Comparison of ENCODE assay signal across 25 mouse cellular contexts in the genomic region with DNA sequence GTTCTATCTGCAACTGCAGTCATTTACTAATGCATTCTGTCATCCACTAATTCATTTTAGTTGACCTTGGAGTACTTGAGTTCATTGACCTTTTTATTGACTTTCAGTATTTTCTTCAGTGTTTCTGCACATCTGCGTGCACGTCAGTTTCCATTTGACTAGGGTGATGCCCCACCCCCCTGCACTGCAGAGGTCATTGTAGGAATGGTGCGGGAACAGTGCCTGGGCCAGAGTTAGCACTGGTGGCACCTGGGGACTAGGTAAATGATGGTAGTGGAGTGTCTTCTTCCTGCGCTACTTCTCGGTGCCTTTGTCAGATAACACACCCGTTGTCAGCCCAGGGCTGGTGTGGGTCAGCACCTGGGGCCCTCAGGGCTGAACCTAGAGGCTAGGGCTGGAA.
DNase-seq lines count a peak whose midpoint lies in the region; ATAC-seq and TF ChIP-seq lines count a peak whose summit lies in the region.
"Had no signal": no experiment of that assay in that cellular context is flagged by ENCODE, and none has a peak within 500 bp of the region (broad histone marks: within the 10 kb centered on the region; RNA-seq: fewer than 3 reads in every experiment).

No protein-coding gene starts in this region.

- H3K36me3 ChIP-seq in hindbrain, embryonic 12.5 days: no peaks in the 10 kb centered on the region
- no peaks in the 10 kb centered on the region for H3K36me3 ChIP-seq in hindbrain, embryonic 10.5 days
- H3K36me3 ChIP-seq in midbrain, embryonic 11.5 days (ENCODE audit: control insufficient read depth, insufficient read depth, low read length): no peaks in the 10 kb centered on the region
- H3K36me3 ChIP-seq in midbrain, embryonic 10.5 days: no peaks in the 10 kb centered on the region
- no peaks in the 10 kb centered on the region for H3K36me3 ChIP-seq in intestine, embryonic 15.5 days
- H3K36me3 ChIP-seq in thymus, adult 2 months (ENCODE audit: control insufficient read depth, insufficient read depth, low read length): no peaks in the 10 kb centered on the region
- H3K36me3 ChIP-seq: embryonic facial prominence, embryonic 13.5 days; heart, embryonic 15.5 days; limb, embryonic 13.5 days; liver, embryonic 13.5 days; lung, embryonic 15.5 days; stomach, embryonic 15.5 days had no signal

- no peaks in the 10 kb centered on the region for H3K27me3 ChIP-seq in hindbrain, embryonic 12.5 days
- H3K27me3 ChIP-seq in hindbrain, embryonic 10.5 days (ENCODE audit: insufficient read depth, poor library complexity, severe bottlenecking): peaks cover 3% of the 10 kb centered on the region; the same call in 1 of the 2 replicates
- no peaks in the 10 kb centered on the region for H3K27me3 ChIP-seq in midbrain, embryonic 11.5 days (ENCODE audit: control insufficient read depth, insufficient read depth, low read length)
- H3K27me3 ChIP-seq in midbrain, embryonic 10.5 days (ENCODE audit: low read depth, poor library complexity, severe bottlenecking): no peaks in the 10 kb centered on the region
- H3K27me3 ChIP-seq in intestine, embryonic 15.5 days (replicated peaks): no peaks in the 10 kb centered on the region
- no peaks in the 10 kb centered on the region for H3K27me3 ChIP-seq in thymus, adult 2 months (ENCODE audit: control insufficient read depth, insufficient read depth, low read length)
- H3K27me3 ChIP-seq: lung, embryonic 15.5 days; stomach, embryonic 15.5 days had no signal

- H3K9ac ChIP-seq in hindbrain, embryonic 12.5 days: no peak overlapping the region
- H3K9ac ChIP-seq in midbrain, embryonic 11.5 days (ENCODE audit: low read length): no peak overlapping the region
- H3K9ac ChIP-seq in intestine, embryonic 15.5 days: no peak overlapping the region
- H3K9ac ChIP-seq: embryonic facial prominence, embryonic 13.5 days; heart, embryonic 15.5 days; limb, embryonic 13.5 days; liver, embryonic 13.5 days; lung, embryonic 15.5 days; stomach, embryonic 15.5 days had no signal

- H3K4me2 ChIP-seq in hindbrain, embryonic 12.5 days (replicated peaks): no peak overlapping the region
- no peak overlapping the region for H3K4me2 ChIP-seq in midbrain, embryonic 11.5 days
- H3K4me2 ChIP-seq in intestine, embryonic 15.5 days (replicated peaks): no peak overlapping the region
- H3K4me2 ChIP-seq: embryonic facial prominence, embryonic 13.5 days; heart, embryonic 15.5 days; limb, embryonic 13.5 days; liver, embryonic 13.5 days; lung, embryonic 15.5 days; stomach, embryonic 15.5 days had no signal

- TF ChIP-seq CTCF in thymus, adult 2 months (IDR thresholded peaks at IDR 0.05; ENCODE audit: borderline replicate concordance, control insufficient read depth, extremely low read depth, insufficient read depth, low read length, poor library complexity): no peak

- WGBS in hindbrain, embryonic 12.5 days: 32% methylated on average over 6 of the region's 6 CpGs
- 43% methylated on average over 6 of the region's 6 CpGs for WGBS in hindbrain, embryonic 10.5 days
- 40% methylated on average over 6 of the region's 6 CpGs for WGBS in midbrain, embryonic 11.5 days
- WGBS in midbrain, embryonic 10.5 days: 46% methylated on average over 6 of the region's 6 CpGs
- WGBS in intestine, embryonic 15.5 days: 30% methylated on average over 6 of the region's 6 CpGs
- WGBS in thymus, adult 2 months: 61% methylated on average over 6 of the region's 6 CpGs

- no peak overlapping the region; the same call in 1 of the 2 replicates for H3K27ac ChIP-seq in hindbrain, embryonic 12.5 days
- no peak overlapping the region for H3K27ac ChIP-seq in hindbrain, embryonic 10.5 days
- H3K27ac ChIP-seq in midbrain, embryonic 11.5 days (ENCODE audit: low read depth, low read length): no peak overlapping the region
- H3K27ac ChIP-seq in midbrain, embryonic 10.5 days (replicated peaks): no peak overlapping the region
- no peak overlapping the region for H3K27ac ChIP-seq in intestine, embryonic 15.5 days
- H3K27ac ChIP-seq in thymus, adult 2 months (ENCODE audit: control insufficient read depth, insufficient read depth, low read length): no peak overlapping the region
- H3K27ac ChIP-seq: embryonic facial prominence, embryonic 13.5 days; gastrocnemius, adult 2 months; heart, embryonic 15.5 days; limb, embryonic 13.5 days; liver, embryonic 13.5 days; lung, embryonic 15.5 days; stomach, embryonic 15.5 days had no signal

- no peak overlapping the region for H3K4me3 ChIP-seq in hindbrain, embryonic 12.5 days
- H3K4me3 ChIP-seq in hindbrain, embryonic 10.5 days: no peak overlapping the region
- no peak overlapping the region for H3K4me3 ChIP-seq in midbrain, embryonic 11.5 days (ENCODE audit: low read depth, low read length)
- H3K4me3 ChIP-seq in midbrain, embryonic 10.5 days: no peak overlapping the region
- no peak overlapping the region for H3K4me3 ChIP-seq in intestine, embryonic 15.5 days (replicated peaks)
- H3K4me3 ChIP-seq in thymus, adult 2 months (ENCODE audit: control insufficient read depth, insufficient read depth, low read length): no peak overlapping the region
- H3K4me3 ChIP-seq: embryonic facial prominence, embryonic 13.5 days; erythroblast, embryonic 14.5 days; gastrocnemius, adult 2 months; heart, embryonic 15.5 days; limb, embryonic 13.5 days; liver, embryonic 13.5 days; lung, embryonic 15.5 days; stomach, embryonic 15.5 days had no signal

- peaks cover 22% of the 10 kb centered on the region for H3K4me1 ChIP-seq in hindbrain, embryonic 12.5 days
- H3K4me1 ChIP-seq in hindbrain, embryonic 10.5 days (replicated peaks): peaks cover 26% of the 10 kb centered on the region
- H3K4me1 ChIP-seq in midbrain, embryonic 11.5 days (ENCODE audit: control insufficient read depth, insufficient read depth, low read length): peaks cover 2% of the 10 kb centered on the region; the same call in 1 of the 2 replicates
- peaks cover 22% of the 10 kb centered on the region for H3K4me1 ChIP-seq in midbrain, embryonic 10.5 days
- H3K4me1 ChIP-seq in intestine, embryonic 15.5 days (replicated peaks): no peaks in the 10 kb centered on the region
- no peaks in the 10 kb centered on the region for H3K4me1 ChIP-seq in thymus, adult 2 months (replicated peaks; ENCODE audit: control insufficient read depth, insufficient read depth, low read length)
- H3K4me1 ChIP-seq: heart, embryonic 15.5 days; limb, embryonic 13.5 days; liver, embryonic 13.5 days; lung, embryonic 15.5 days; stomach, embryonic 15.5 days had no signal

- no peak for DNase-seq in hindbrain, embryonic 10.5 days (ENCODE audit: low spot score)
- DNase-seq in midbrain, embryonic 11.5 days (ENCODE audit: low spot score, missing footprints): peak; percentile 62
- DNase-seq in midbrain, embryonic 10.5 days (ENCODE audit: low spot score): no peak
- peak; percentile 52 for DNase-seq in ES-CJ7 (ENCODE audit: low read depth, low spot score)
- peak; percentile 27 to 61 for DNase-seq in kidney, postnatal 36 days
- no peak for DNase-seq in thymus, adult 2 months
- DNase-seq: adrenal gland, postnatal 10 days; cerebellum, adult 8-10 months; cerebellum, postnatal 36 days; embryo, embryonic 11 days; gastrocnemius, adult 2 months; heart, postnatal 4 days; liver, embryonic 13.5 days; lung, postnatal 36 days; thymus, adult 18-20 months; thymus, postnatal 4 days had no signal

- no peak for TF ChIP-seq POLR2A in thymus, adult 2 months (IDR thresholded peaks at IDR 0.05; ENCODE audit: control insufficient read depth, extremely low read depth, insufficient read depth, low read length, poor library complexity)

- peak; percentile 44; the same call in 1 of the 2 replicates for ATAC-seq in hindbrain, embryonic 12.5 days (ENCODE audit: low FRiP score)
- 0 out of 2 replicates have a peak, but pooled peaks have one; percentile 36 for ATAC-seq in midbrain, embryonic 11.5 days (ENCODE audit: low FRiP score)
- ATAC-seq in intestine, embryonic 15.5 days: no peak
- ATAC-seq: inflammation-experienced regulatory T-cells, adult 6 months had no signal

- H3K9me3 ChIP-seq in hindbrain, embryonic 12.5 days (replicated peaks): no peaks in the 10 kb centered on the region
- no peaks in the 10 kb centered on the region for H3K9me3 ChIP-seq in hindbrain, embryonic 10.5 days
- H3K9me3 ChIP-seq in midbrain, embryonic 11.5 days (ENCODE audit: control insufficient read depth, low read length): no peaks in the 10 kb centered on the region
- no peaks in the 10 kb centered on the region for H3K9me3 ChIP-seq in midbrain, embryonic 10.5 days (replicated peaks)
- no peaks in the 10 kb centered on the region for H3K9me3 ChIP-seq in intestine, embryonic 15.5 days
- H3K9me3 ChIP-seq: embryonic facial prominence, embryonic 13.5 days; heart, embryonic 15.5 days; limb, embryonic 13.5 days; liver, embryonic 13.5 days; lung, embryonic 15.5 days; stomach, embryonic 15.5 days had no signal

Comparison
In these comparisons a context has a peak if more than half of its experiments do, and no peak if none do; other contexts are left out.
1. DNase-seq: peak in midbrain, embryonic 11.5 days (single experiment), ES-CJ7 (single experiment) and kidney, postnatal 36 days (2 of 2); none in hindbrain, embryonic 10.5 days (single experiment), midbrain, embryonic 10.5 days (single experiment) and thymus, adult 2 months (single experiment).